Mouse (Mus musculus) brain, embryonic 18.5 days (tissue): ENCODE data around the gene Tiam2.
"Not testable (repeated sequence)": the region's sequence is repeated elsewhere in the genome, so short reads cannot be mapped to it uniquely, and the experiment has no call there.

Experiments
- DNase-seq: peaks from one replicate; pipeline ENCODE4 v3.0.0-alpha.2; 2012; ENCODE audit warnings: low read depth, low spot score

Tiam2 gene

GRCm38 (mm10) chr17:3338821-3339220, 12.4 kb downstream of the Tiam2 start:
- no peak for DNase-seq

GRCm38 (mm10) chr17:3344872-3345271, 18.5 kb downstream of the Tiam2 start:
- DNase-seq, result no peak

- no peak for DNase-seq
Observed at GRCm38 (mm10) chr17:3345276-3345885, 19.0 kb downstream of the Tiam2 start.

DNA sequence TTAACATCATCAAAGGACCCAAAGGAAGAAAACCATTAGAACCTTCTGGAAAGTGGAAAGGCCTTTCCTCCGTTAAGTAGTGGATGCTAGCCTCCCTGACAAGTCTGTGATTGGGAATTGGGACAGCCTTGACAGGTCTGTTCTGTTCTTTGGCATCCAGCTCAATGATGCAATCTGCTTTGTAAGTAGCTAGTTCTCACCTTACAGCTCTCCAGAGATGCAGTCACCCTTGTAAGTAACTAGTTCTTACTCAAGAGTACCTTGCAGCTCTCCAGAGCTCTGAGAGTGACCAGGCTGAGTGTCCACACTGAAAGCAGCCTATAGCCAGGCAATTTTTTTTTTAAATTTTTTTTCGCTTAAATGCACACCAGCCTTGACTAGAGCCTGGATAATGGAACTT, 21.4 kb downstream of the Tiam2 start:
- DNase-seq, result no peak

DNA sequence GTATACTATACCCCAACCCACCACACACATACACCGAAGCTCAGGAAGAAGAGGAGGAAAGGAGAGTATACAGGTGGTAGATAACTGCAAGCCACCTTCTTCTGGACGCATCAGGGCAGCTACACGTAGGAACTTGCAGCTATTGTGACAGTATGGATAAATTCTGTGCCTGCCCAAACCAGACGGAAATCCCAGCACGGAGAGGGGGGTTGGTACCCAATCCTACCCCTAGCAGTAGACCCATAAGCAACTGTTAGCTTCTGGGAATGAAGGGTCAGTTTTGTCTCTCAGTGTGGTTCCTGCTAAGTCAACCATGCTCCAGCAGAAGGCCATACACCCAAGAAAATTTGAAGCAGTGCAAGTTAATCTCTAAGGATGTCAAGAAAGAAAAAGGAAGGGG, 23.0 kb downstream of the Tiam2 start:
- DNase-seq, result no peak

GRCm38 (mm10) chr17:3349939-3350338, 23.6 kb downstream of the Tiam2 start:
- DNase-seq, result no peak

GRCm38 (mm10) chr17:3350405-3350804, 24.0 kb downstream of the Tiam2 start:
- DNase-seq, result no peak

GRCm38 (mm10) chr17:3351668-3352067, 25.3 kb downstream of the Tiam2 start:
- no peak for DNase-seq

GRCm38 (mm10) chr17:3353141-3353540, 26.8 kb downstream of the Tiam2 start:
- not testable (repeated sequence) for DNase-seq

DNA sequence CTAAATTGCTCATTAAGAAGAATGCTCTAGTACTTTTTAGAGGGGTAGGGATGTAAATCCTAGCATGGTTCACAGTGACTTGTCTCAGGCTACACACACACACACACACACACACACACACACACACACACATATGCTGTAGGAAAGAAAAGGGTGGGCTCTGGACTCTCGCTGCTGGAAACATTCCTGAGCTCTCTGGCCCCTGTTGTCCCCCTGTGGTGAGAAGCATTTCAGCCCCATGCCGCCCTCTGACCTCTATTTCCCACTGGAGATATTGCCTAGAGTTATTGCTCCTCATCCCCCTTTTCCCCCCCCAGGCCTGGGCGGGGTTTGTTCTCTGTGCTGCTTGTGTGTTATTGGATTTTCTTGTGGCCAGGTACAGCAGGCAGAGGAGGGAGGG, 28.5 kb downstream of the Tiam2 start:
- DNase-seq, result no peak

DNA sequence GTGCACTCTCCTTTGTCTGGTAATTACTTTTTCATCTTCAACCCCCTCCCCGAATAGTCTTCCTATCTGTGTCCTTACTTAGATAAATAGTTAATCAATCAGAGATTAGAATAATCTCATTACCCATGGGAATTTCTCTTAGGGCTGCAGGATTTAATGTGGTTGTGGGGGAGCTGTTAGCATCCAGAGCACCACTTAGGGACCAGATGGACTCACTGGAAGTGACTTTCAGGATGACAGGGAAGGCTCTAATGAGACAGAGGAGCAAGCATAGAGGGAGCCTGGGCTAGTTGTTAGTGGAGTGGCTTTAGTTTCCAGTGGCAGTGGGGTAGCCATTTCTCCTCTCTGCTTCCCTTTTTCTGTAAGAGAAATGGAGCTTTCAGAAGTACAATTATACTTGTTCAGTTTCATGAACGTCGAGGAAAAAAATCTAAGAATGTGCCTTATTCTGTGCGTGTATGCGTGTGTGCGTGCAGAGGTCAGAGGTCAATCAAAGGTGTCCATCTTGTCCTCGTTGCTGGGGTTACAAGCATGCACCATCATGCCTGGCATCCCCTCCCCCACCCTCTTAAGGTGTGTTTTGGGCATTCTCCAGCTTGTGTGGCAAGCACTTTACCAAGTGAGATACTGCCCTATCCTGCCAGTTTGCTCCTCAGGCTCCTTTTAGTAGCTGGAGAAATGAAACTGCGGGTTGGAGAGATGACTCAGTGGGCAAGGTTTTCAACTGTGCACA, 30.4 kb downstream of the Tiam2 start:
- DNase-seq, result no peak

DNA sequence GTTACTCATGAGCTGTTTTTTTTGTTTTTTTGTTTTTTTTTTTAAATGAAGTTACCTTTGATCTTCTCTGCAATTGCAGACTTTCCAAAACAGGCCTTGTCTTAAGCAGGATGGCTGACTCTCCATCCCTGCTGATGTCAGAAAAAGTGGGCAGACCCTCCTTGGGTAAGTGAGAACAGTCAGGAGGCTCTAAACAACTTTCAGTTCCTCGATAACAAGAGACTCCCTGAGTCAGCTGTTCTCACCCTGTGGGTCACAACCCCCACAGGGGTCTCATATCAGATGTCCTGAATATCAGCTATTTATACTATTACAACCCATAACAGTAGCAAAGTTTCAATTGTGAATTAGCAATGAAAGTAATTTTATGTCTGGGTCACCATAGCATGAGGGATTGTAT, 33.9 kb downstream of the Tiam2 start:
- DNase-seq, result no peak

GRCm38 (mm10) chr17:3361751-3362150, 35.4 kb downstream of the Tiam2 start:
- DNase-seq, result no peak

DNA sequence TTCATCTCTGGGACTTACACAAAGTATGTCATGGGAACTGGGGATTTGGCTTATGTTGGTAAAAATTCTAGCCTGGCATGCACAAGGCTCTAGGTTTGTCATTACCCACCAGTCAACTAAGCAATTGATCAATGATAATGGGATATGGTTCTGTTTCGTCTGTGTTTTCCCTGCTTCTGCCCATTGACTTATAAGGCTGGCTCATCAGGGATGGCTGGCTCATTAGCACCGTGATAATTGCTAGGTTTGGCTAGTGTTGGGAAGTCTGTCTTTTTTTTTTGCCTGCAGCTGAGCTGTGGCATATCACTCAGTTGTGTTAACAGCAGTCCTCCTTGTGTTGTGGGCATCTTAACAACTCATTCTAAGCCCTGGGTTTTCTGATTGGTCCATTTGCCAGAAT, 36.8 kb downstream of the Tiam2 start:
- DNase-seq, result no peak

- DNase-seq, result no peak
Observed at GRCm38 (mm10) chr17:3366741-3367140, 40.4 kb downstream of the Tiam2 start.

GRCm38 (mm10) chr17:3368386-3368785, 42.0 kb downstream of the Tiam2 start:
- no peak for DNase-seq

GRCm38 (mm10) chr17:3369631-3370030, 43.3 kb downstream of the Tiam2 start:
- DNase-seq, result no peak

GRCm38 (mm10) chr17:3378606-3379005, 52.2 kb downstream of the Tiam2 start:
- DNase-seq, result no peak

DNA sequence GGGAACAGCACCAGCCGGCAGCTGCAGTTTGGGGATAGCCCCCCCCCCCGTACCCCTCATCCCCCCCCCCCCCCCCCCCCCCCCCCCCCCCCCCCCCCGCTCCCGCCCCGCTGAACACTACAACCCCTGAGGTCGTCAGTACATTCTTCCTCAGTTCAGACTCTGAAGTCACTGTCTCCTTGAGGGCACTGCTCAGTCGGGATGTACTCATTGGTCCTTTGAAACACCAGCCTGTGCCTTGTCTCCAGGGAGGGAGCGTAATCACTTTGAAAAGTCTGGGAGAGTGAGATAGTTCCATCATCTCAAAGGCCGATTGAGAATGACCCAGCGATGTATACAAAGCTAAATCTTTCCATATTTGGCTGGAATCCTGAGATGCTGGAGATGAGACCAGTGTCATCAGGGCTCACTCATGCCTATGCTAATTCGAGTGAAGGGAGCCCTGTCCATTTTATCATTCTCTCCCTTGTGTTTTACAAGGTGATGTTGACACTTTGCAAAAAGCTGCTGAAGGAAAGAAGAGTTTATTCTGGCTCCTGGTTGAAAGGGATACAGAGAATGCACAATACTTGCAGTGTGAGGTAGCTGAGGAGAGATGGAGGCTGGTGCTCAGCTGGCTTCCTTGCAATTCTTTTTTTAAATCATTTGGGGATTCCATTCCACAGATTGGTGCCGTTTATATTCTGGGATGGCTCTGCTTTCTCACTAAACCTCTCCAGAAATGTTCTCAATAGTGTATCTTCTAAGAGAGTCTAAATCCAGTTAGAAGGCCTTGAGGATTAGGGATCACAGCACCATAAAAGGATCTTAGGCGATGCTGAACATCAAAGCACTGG, 53.6 kb downstream of the Tiam2 start:
- no peak for DNase-seq

DNA sequence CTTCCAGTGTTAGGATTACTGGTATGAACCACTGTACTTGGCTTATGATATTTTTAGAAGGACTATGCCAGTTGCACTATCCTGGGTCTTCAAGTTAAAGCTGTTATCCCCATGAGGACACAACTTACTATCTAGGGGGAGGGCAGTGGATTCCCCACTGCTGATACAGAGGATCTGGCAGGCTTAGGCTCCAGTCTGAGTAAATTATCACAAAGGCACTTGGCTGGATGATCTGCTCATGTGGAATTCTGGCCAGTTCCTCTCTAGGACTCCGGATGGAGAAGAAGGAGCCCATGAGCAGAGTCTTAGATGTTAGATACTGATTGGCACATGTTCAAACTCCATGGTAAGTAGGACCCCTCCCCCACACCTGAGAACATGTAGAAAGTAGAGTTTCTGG, 59.0 kb downstream of the Tiam2 start:
- DNase-seq, result no peak

GRCm38 (mm10) chr17:3387819-3388218, 61.4 kb downstream of the Tiam2 start:
- DNase-seq, result no peak

DNA sequence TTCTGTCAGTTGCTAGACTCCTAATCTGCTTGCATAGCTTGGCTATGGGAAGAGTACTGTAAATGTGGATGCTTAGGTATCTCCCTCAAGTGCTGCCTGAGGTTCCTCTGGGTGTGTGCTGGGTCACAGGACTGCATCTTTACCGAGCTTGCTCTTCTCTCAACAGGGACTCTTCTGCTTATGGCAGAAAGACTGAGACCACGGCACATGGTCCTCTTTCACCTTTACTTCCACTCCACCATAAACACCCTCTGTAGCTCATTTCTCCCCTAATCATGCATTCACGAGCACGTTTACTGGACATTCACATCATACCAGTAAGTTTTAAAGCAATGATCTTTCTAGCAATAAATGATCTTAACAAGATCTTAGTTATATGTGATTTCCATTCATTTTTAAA, 63.4 kb downstream of the Tiam2 start:
- no peak for DNase-seq

GRCm38 (mm10) chr17:3393981-3394380, 67.6 kb downstream of the Tiam2 start:
- DNase-seq, result peak; percentile 54
